Mouse (Mus musculus) limb, embryonic 13.5 days (tissue): Measurements from ENCODE around the gene Plpp4. TPM values are rescaled to one million over a fixed set of nuclear protein-coding genes. Genes with fewer than 3 reads are reported as not detected.

Experiments
- ATAC-seq: fragments of 200-750 bp; cut with Nextera tagmentation; 2 replicates; pipeline ENCODE4 v1.8.0; 2017; ENCODE audit warnings: low read depth, moderate number of reproducible peaks, moderate TSS enrichment; ENCODE audit not compliant: low FRiP score
- H3K27ac ChIP-seq: fragments of 300-500 bp; sonication (generic); 2 replicates; pipeline ENCODE4 v1.5.1; 2015; ENCODE audit warnings: inconsistent platforms, mild to moderate bottlenecking, moderate library complexity
- H3K27me3 ChIP-seq: fragments of 300-500 bp; sonication (generic); 2 replicates; pipeline ENCODE4 v1.6.1; 2015; ENCODE audit warnings: mild to moderate bottlenecking, inconsistent platforms
- H3K36me3 ChIP-seq: fragments of 300-500 bp; sonication (generic); 2 replicates; pipeline ENCODE4 v1.6.1; 2015; ENCODE audit warnings: inconsistent platforms, mild to moderate bottlenecking, moderate library complexity
- H3K4me1 ChIP-seq: fragments of 300-500 bp; sonication (generic); 2 replicates; pipeline ENCODE4 v1.6.1; 2015; ENCODE audit warnings: inconsistent platforms
- H3K4me2 ChIP-seq: fragments of 300-500 bp; sonication (generic); replicated peaks from 2 replicates; pipeline ENCODE4 v1.6.1; 2015; ENCODE audit warnings: inconsistent platforms, mild to moderate bottlenecking, moderate library complexity
- H3K4me3 ChIP-seq: fragments of 300-500 bp; sonication (generic); 2 replicates; pipeline ENCODE4 v1.5.1; 2015; ENCODE audit warnings: moderate library complexity, mild to moderate bottlenecking, inconsistent platforms
- H3K9ac ChIP-seq: fragments of 300-500 bp; sonication (generic); 2 replicates; pipeline ENCODE4 v1.6.1; 2015; ENCODE audit warnings: mild to moderate bottlenecking, inconsistent platforms
- H3K9me3 ChIP-seq: fragments of 300-500 bp; sonication (generic); 2 replicates; pipeline ENCODE4 v1.6.1; 2016; ENCODE audit warnings: inconsistent platforms
- WGBS: fragments of 180-500 bp; shearing (Covaris S2); methylation state at CpG from one replicate; pipeline ENCODE4 v1.1.7; 2015; 5-methylcytosine and 5-hydroxymethylcytosine counted together
- polyA plus RNA-seq: library from polyadenylated mRNA; unstranded; fragments of >200 nt; fragmentation: Nextera tagmentation; extraction: Ambion mirVana; gene quantifications from 2 replicates; pipeline ENCODE4 v1.2.1, GENCODE M21; 2015

The Plpp4 gene
- polyA plus RNA-seq, 1 experiment from 2014 or later: 1.4 TPM

GRCm38 (mm10) chr7:129258331-129258730, 1.5 kb downstream of the Plpp4 start:
- Histone ChIP-seq H3K27me3 (peaks cover 61% of the 10 kb centered on the region), H3K4me3 (no peak overlapping the region), H3K9ac (no peak overlapping the region), H3K4me1 (peaks cover 13% of the 10 kb centered on the region; the same call in 1 of the 2 replicates), H3K9me3 (no peaks in the 10 kb centered on the region), H3K4me2 (no peak overlapping the region), H3K27ac (no peak overlapping the region), H3K36me3 (no peaks in the 10 kb centered on the region)
- 70% methylated on average over 7 of the region's 7 CpGs for WGBS
- ATAC-seq: no peak

GRCm38 (mm10) chr7:129259195-129259594, 2.4 kb downstream of the Plpp4 start:
- Histone ChIP-seq H3K36me3 (no peaks in the 10 kb centered on the region), H3K9ac (no peak overlapping the region), H3K27me3 (peaks cover 54% of the 10 kb centered on the region), H3K4me1 (peaks cover 13% of the 10 kb centered on the region; the same call in 1 of the 2 replicates), H3K27ac (no peak overlapping the region), H3K4me3 (no peak overlapping the region), H3K9me3 (no peaks in the 10 kb centered on the region), H3K4me2 (no peak overlapping the region)
- WGBS: 77% methylated on average over 6 of the region's 6 CpGs
- no peak for ATAC-seq

GRCm38 (mm10) chr7:129273867-129274266, 17.0 kb downstream of the Plpp4 start:
- Histone ChIP-seq H3K27me3 (no peaks in the 10 kb centered on the region), H3K27ac (no peak overlapping the region), H3K9ac (no peak overlapping the region), H3K36me3 (no peaks in the 10 kb centered on the region), H3K9me3 (no peaks in the 10 kb centered on the region), H3K4me1 (no peaks in the 10 kb centered on the region), H3K4me2 (no peak overlapping the region), H3K4me3 (no peak overlapping the region)
- WGBS: 94% methylated on average over 4 of the region's 4 CpGs
- ATAC-seq: no peak

GRCm38 (mm10) chr7:129274726-129275125, 17.9 kb downstream of the Plpp4 start:
- Histone ChIP-seq H3K36me3 (no peaks in the 10 kb centered on the region), H3K27ac (no peak overlapping the region), H3K4me1 (no peaks in the 10 kb centered on the region), H3K9ac (no peak overlapping the region), H3K9me3 (no peaks in the 10 kb centered on the region), H3K4me2 (no peak overlapping the region), H3K4me3 (no peak overlapping the region), H3K27me3 (no peaks in the 10 kb centered on the region)
- 84% methylated on average over 5 of the region's 5 CpGs for WGBS
- ATAC-seq: no peak

GRCm38 (mm10) chr7:129277751-129278150, 20.9 kb downstream of the Plpp4 start:
- no peaks in the 10 kb centered on the region for H3K27me3 ChIP-seq
- WGBS: 88% methylated on average over 5 of the region's 5 CpGs
- H3K27ac ChIP-seq: no peak overlapping the region
- H3K4me2 ChIP-seq: no peak overlapping the region
- H3K9me3 ChIP-seq: no peaks in the 10 kb centered on the region
- no peaks in the 10 kb centered on the region for H3K36me3 ChIP-seq
- no peak overlapping the region for H3K9ac ChIP-seq
- H3K4me3 ChIP-seq: no peak overlapping the region
- ATAC-seq: no peak
- no peaks in the 10 kb centered on the region for H3K4me1 ChIP-seq

GRCm38 (mm10) chr7:129278801-129279200, 22.0 kb downstream of the Plpp4 start:
- Histone ChIP-seq H3K9ac (no peak overlapping the region), H3K9me3 (no peaks in the 10 kb centered on the region), H3K36me3 (no peaks in the 10 kb centered on the region), H3K4me3 (no peak overlapping the region), H3K4me2 (no peak overlapping the region), H3K4me1 (no peaks in the 10 kb centered on the region), H3K27me3 (no peaks in the 10 kb centered on the region), H3K27ac (no peak overlapping the region)
- 88% methylated on average over 4 of the region's 4 CpGs for WGBS
- no peak for ATAC-seq

GRCm38 (mm10) chr7:129279261-129279660, 22.4 kb downstream of the Plpp4 start:
- H3K4me3 ChIP-seq: no peak overlapping the region
- no peaks in the 10 kb centered on the region for H3K36me3 ChIP-seq
- H3K9ac ChIP-seq: no peak overlapping the region
- no peak overlapping the region for H3K27ac ChIP-seq
- no peak overlapping the region for H3K4me2 ChIP-seq
- H3K4me1 ChIP-seq: no peaks in the 10 kb centered on the region
- no peak for ATAC-seq
- 70% methylated on average over 4 of the region's 4 CpGs for WGBS
- H3K27me3 ChIP-seq: no peaks in the 10 kb centered on the region
- H3K9me3 ChIP-seq: no peaks in the 10 kb centered on the region

- H3K4me1 ChIP-seq: no peaks in the 10 kb centered on the region
- no peaks in the 10 kb centered on the region for H3K9me3 ChIP-seq
- no peak overlapping the region for H3K4me2 ChIP-seq
- no peak overlapping the region for H3K27ac ChIP-seq
- H3K9ac ChIP-seq: no peak overlapping the region
- H3K4me3 ChIP-seq: no peak overlapping the region
- H3K36me3 ChIP-seq: no peaks in the 10 kb centered on the region
- 89% methylated on average over 4 of the region's 4 CpGs for WGBS
- H3K27me3 ChIP-seq: no peaks in the 10 kb centered on the region
- ATAC-seq: no peak
These were observed 25.1 kb downstream of the Plpp4 start for GRCm38 (mm10) chr7:129281966-129282365.

- Histone ChIP-seq H3K9me3 (no peaks in the 10 kb centered on the region), H3K4me2 (no peak overlapping the region), H3K27me3 (no peaks in the 10 kb centered on the region), H3K36me3 (no peaks in the 10 kb centered on the region), H3K9ac (no peak overlapping the region), H3K27ac (no peak overlapping the region), H3K4me1 (no peaks in the 10 kb centered on the region), H3K4me3 (no peak overlapping the region)
- 66% methylated on average over 7 of the region's 7 CpGs for WGBS
- ATAC-seq: no peak
These were observed 28.5 kb downstream of the Plpp4 start for GRCm38 (mm10) chr7:129285186-129285868.

GRCm38 (mm10) chr7:129293211-129293610, 36.4 kb downstream of the Plpp4 start:
- Histone ChIP-seq H3K4me3 (no peak overlapping the region), H3K27me3 (no peaks in the 10 kb centered on the region), H3K27ac (no peak overlapping the region), H3K36me3 (no peaks in the 10 kb centered on the region), H3K9me3 (no peaks in the 10 kb centered on the region), H3K9ac (no peak overlapping the region), H3K4me1 (peaks cover 21% of the 10 kb centered on the region), H3K4me2 (no peak overlapping the region)
- ATAC-seq: no peak
- 73% methylated on average over 1 of the region's 1 CpGs for whole genome bisulfite sequencing

GRCm38 (mm10) chr7:129301622-129302021, 44.8 kb downstream of the Plpp4 start:
- no peaks in the 10 kb centered on the region for H3K27me3 ChIP-seq
- no peaks in the 10 kb centered on the region for H3K36me3 ChIP-seq
- no peak overlapping the region for H3K4me2 ChIP-seq
- no peak for ATAC-seq
- no peaks in the 10 kb centered on the region for H3K9me3 ChIP-seq
- WGBS: 91% methylated on average over 5 of the region's 5 CpGs
- H3K9ac ChIP-seq: no peak overlapping the region
- H3K4me1 ChIP-seq: no peaks in the 10 kb centered on the region
- no peak overlapping the region for H3K27ac ChIP-seq
- H3K4me3 ChIP-seq: no peak overlapping the region

GRCm38 (mm10) chr7:129303356-129303755, 46.5 kb downstream of the Plpp4 start:
- H3K4me3 ChIP-seq: no peak overlapping the region
- H3K9me3 ChIP-seq: no peaks in the 10 kb centered on the region
- H3K4me2 ChIP-seq: no peak overlapping the region
- no peak overlapping the region for H3K27ac ChIP-seq
- H3K27me3 ChIP-seq: no peaks in the 10 kb centered on the region
- no peaks in the 10 kb centered on the region for H3K4me1 ChIP-seq
- H3K36me3 ChIP-seq: no peaks in the 10 kb centered on the region
- WGBS: 47% methylated on average over 4 of the region's 4 CpGs
- H3K9ac ChIP-seq: no peak overlapping the region
- no peak for ATAC-seq
